Mouse (Mus musculus) lung, postnatal 4 days (tissue): Measurements from ENCODE around the gene Clptm1l.

Experiments
- DNase-seq, 2 experiments: peaks; one replicate each; pipeline ENCODE4 v3.0.0; 2021

Clptm1l gene

DNA sequence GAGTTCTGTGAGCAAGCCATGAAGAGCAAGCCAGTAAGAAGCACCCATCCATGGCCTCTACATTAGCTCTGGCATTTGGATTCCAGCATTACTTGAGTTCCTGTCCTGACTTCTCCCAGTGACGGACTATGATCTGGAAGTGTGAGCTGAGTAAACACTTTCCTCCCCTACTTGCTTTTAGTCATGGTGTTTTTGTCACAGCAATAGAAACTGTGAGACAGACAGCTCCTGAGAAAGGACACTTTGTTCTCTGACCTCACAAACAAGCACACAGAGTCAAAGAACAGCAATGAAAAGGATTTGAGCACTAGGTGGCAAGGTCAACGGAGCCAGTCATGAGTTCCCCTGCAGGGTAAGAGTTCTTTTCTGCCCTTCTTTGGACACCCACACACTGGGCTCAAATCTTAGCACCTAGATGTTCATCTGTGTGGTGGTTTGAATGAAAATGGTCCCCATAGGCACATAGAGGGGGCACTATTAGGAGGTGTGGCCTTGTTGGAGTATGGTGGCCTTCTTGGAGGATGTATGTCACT lies 56.4 kb downstream of the Clptm1l start:
- DNase-seq = no peak
